Mouse (Mus musculus) CH12.LX (cell line): ENCODE data around the gene Cbx4. TPM values are rescaled to one million over a fixed set of nuclear protein-coding genes. Genes with fewer than 3 reads are reported as not detected.

Source experiments
- DNase-seq: peaks from one replicate; pipeline ENCODE4 v3.0.0-alpha.2; 2013; ENCODE audit errors: extremely low read depth
- H3K27ac ChIP-seq: 2 replicates; pipeline ENCODE4 v1.5.1; 2012; ENCODE audit warnings: low read depth, mild to moderate bottlenecking, control low read depth, moderate library complexity; ENCODE audit not compliant: insufficient read depth
- H3K27me3 ChIP-seq: replicated peaks from 2 replicates; pipeline ENCODE3; 2012; ENCODE audit warnings: inconsistent platforms
- H3K36me3 ChIP-seq, 2 experiments: replicated peaks in 1 of 2; 2 replicates each; pipeline versions ENCODE3 to v1.6.1; 2012; ENCODE audit warnings: inconsistent platforms in 1 of 2, low read length in 1 of 2, mild to moderate bottlenecking in 1 of 2, mixed read lengths in 1 of 2, moderate library complexity in 1 of 2; ENCODE audit not compliant: control insufficient read depth in 1 of 2, insufficient read depth in 1 of 2
- H3K4me1 ChIP-seq, 2 experiments: 2 replicates each; pipeline ENCODE4 v1.6.1; 2012; ENCODE audit warnings: inconsistent platforms in 1 of 2, moderate library complexity in 1 of 2; ENCODE audit not compliant: insufficient read depth in 2 of 2, control insufficient read depth in 1 of 2
- H3K4me2 ChIP-seq: 2 replicates; pipeline ENCODE4 v1.6.1; 2012; ENCODE audit warnings: low read depth, mild to moderate bottlenecking, control low read depth; ENCODE audit not compliant: poor library complexity, insufficient read depth, severe bottlenecking
- H3K4me3 ChIP-seq, 3 experiments: fragments of 150-350 bp in 1 of 3; sonication (generic) in 1 of 3; replicated peaks in 1 of 3; 2 replicates each; pipeline versions ENCODE3 to v1.5.1; 2011 to 2012; ENCODE audit warnings: low read depth in 2 of 3, low read length in 2 of 3, mild to moderate bottlenecking in 2 of 3, moderate library complexity in 2 of 3, control low read depth in 1 of 3, improper control_type of control experiment in 1 of 3, inconsistent platforms in 1 of 3, mixed read lengths in 1 of 3; ENCODE audit not compliant: poor library complexity in 1 of 3
- H3K79me2 ChIP-seq: replicated peaks from 2 replicates; pipeline ENCODE4 v1.6.1; 2012; ENCODE audit warnings: mild to moderate bottlenecking, moderate library complexity; ENCODE audit not compliant: control insufficient read depth, poor library complexity, insufficient read depth, severe bottlenecking; ENCODE audit errors: extremely low read depth
- H3K9ac ChIP-seq: 2 replicates; pipeline ENCODE4 v1.6.1; 2012; ENCODE audit warnings: low read depth, mild to moderate bottlenecking, control low read depth, moderate library complexity; ENCODE audit not compliant: insufficient read depth
- H3K9me3 ChIP-seq: replicated peaks from 2 replicates; pipeline ENCODE3; 2012; ENCODE audit warnings: low read length, inconsistent platforms, mixed read lengths
- BHLHE40 ChIP-seq: IDR thresholded peaks from 2 replicates; pipeline ENCODE4 v1.6.1; 2011; ENCODE audit warnings: mild to moderate bottlenecking, low read depth, low read length, improper control_type of control experiment
- CHD1 ChIP-seq: IDR thresholded peaks from 2 replicates; pipeline ENCODE4 v1.6.1; 2012; ENCODE audit warnings: low read depth, low read length, improper control_type of control experiment, inconsistent platforms
- CHD2 ChIP-seq: IDR thresholded peaks from 2 replicates; pipeline ENCODE4 v1.6.1; 2011; ENCODE audit warnings: low read length, improper control_type of control experiment
- CTCF ChIP-seq, 2 experiments: IDR thresholded peaks in 1 of 2; conservative IDR thresholded peaks in 1 of 2; 2 replicates each; pipeline ENCODE4 v1.5.1; 2011 to 2012; ENCODE audit warnings: low read depth in 2 of 2, low read length in 2 of 2, improper control_type of control experiment in 1 of 2, inconsistent platforms in 1 of 2, mild to moderate bottlenecking in 1 of 2, moderate library complexity in 1 of 2
- E2F4 ChIP-seq: IDR thresholded peaks from 2 replicates; pipeline ENCODE4 v1.6.1; 2011; ENCODE audit warnings: low read depth, low read length, improper control_type of control experiment; ENCODE audit not compliant: insufficient replicate concordance
- ELF1 ChIP-seq: IDR thresholded peaks from 2 replicates; pipeline ENCODE4 v1.6.1; 2014; ENCODE audit warnings: low read depth, mild to moderate bottlenecking, inconsistent platforms, low read length, improper control_type of control experiment
- EP300 ChIP-seq: IDR thresholded peaks from 2 replicates; pipeline ENCODE4 v1.6.1; 2011; ENCODE audit warnings: low read length, improper control_type of control experiment
- ETS1 ChIP-seq: conservative IDR thresholded peaks from 2 replicates; pipeline ENCODE4 v1.6.1; 2012; ENCODE audit warnings: low read depth, mild to moderate bottlenecking, inconsistent platforms, low read length, improper control_type of control experiment, moderate library complexity
- GABPA ChIP-seq: IDR thresholded peaks from 2 replicates; pipeline ENCODE4 v1.6.1; 2012; ENCODE audit warnings: low read depth, low read length, improper control_type of control experiment, inconsistent platforms; ENCODE audit not compliant: insufficient replicate concordance
- JUND ChIP-seq: conservative IDR thresholded peaks from 2 replicates; pipeline ENCODE4 v1.6.1; 2011; ENCODE audit warnings: low read depth, low read length, improper control_type of control experiment
- MAX ChIP-seq: IDR thresholded peaks from 2 replicates; pipeline ENCODE4 v1.6.1; 2011; ENCODE audit warnings: low read length, improper control_type of control experiment
- MXI1 ChIP-seq: IDR thresholded peaks from 2 replicates; pipeline ENCODE4 v1.6.1; 2011; ENCODE audit warnings: mild to moderate bottlenecking, low read depth, low read length, improper control_type of control experiment
- MYC ChIP-seq: IDR thresholded peaks from 2 replicates; pipeline ENCODE4 v1.6.1; 2011; ENCODE audit warnings: low read depth, mild to moderate bottlenecking, improper control_type of control experiment, low read length
- NELFE ChIP-seq: IDR thresholded peaks from 2 replicates; pipeline ENCODE4 v1.6.1; 2011; ENCODE audit warnings: low read depth, low read length, improper control_type of control experiment
- NRF1 ChIP-seq: IDR thresholded peaks from 2 replicates; pipeline ENCODE4 v1.6.1; 2014; ENCODE audit warnings: low read depth, mild to moderate bottlenecking, inconsistent platforms, low read length, improper control_type of control experiment, moderate library complexity
- PAX5 ChIP-seq: IDR thresholded peaks from 2 replicates; pipeline ENCODE4 v1.6.1; 2012; ENCODE audit warnings: low read length, inconsistent platforms, mixed read lengths
- POLR2A ChIP-seq: IDR thresholded peaks from 2 replicates; pipeline ENCODE4 v1.6.1; 2011; ENCODE audit warnings: low read depth, mild to moderate bottlenecking, improper control_type of control experiment, low read length
- POLR2AphosphoS2 ChIP-seq: IDR thresholded peaks from 2 replicates; pipeline ENCODE4 v1.6.1; 2011; ENCODE audit warnings: low read depth, low read length, improper control_type of control experiment
- RAD21 ChIP-seq: IDR thresholded peaks from 2 replicates; pipeline ENCODE4 v1.6.1; 2011; ENCODE audit warnings: low read depth, mild to moderate bottlenecking, low read length, improper control_type of control experiment, moderate library complexity
- RCOR1 ChIP-seq: conservative IDR thresholded peaks from 2 replicates; pipeline ENCODE4 v1.6.1; 2012; ENCODE audit warnings: low read depth, mild to moderate bottlenecking, inconsistent platforms, low read length, improper control_type of control experiment
- SIN3A ChIP-seq: IDR thresholded peaks from 2 replicates; pipeline ENCODE4 v1.6.1; 2012; ENCODE audit warnings: low read length, improper control_type of control experiment, inconsistent platforms
- SMC3 ChIP-seq: IDR thresholded peaks from 2 replicates; pipeline ENCODE4 v1.6.1; 2011; ENCODE audit warnings: low read depth, low read length, improper control_type of control experiment
- UBTF ChIP-seq: IDR thresholded peaks from 2 replicates; pipeline ENCODE4 v1.6.1; 2012; ENCODE audit warnings: low read depth, mild to moderate bottlenecking, inconsistent platforms, low read length, improper control_type of control experiment, moderate library complexity
- USF1 ChIP-seq: IDR thresholded peaks from 2 replicates; pipeline ENCODE4 v1.6.1; 2014; ENCODE audit warnings: low read depth, mild to moderate bottlenecking, inconsistent platforms, low read length, improper control_type of control experiment
- USF2 ChIP-seq: conservative IDR thresholded peaks from 2 replicates; pipeline ENCODE4 v1.6.1; 2011; ENCODE audit warnings: low read depth, low read length, improper control_type of control experiment
- ZC3H11A ChIP-seq: IDR thresholded peaks from 2 replicates; pipeline ENCODE4 v1.6.1; 2012; ENCODE audit warnings: low read depth, mild to moderate bottlenecking, inconsistent platforms, low read length, improper control_type of control experiment
- ZKSCAN1 ChIP-seq: IDR thresholded peaks from 2 replicates; pipeline ENCODE4 v1.6.1; 2012; ENCODE audit warnings: low read depth, inconsistent platforms, low read length, improper control_type of control experiment, borderline replicate concordance
- dilution Hi-C: fragments of 300-500 bp; cut with MboI; formaldehyde crosslinking; loops from 2 replicates; pipeline ENCODE4 v1.14.3; 2020; ENCODE audit warnings: low sequenced_read_pairs; ENCODE audit not compliant: extremely low pct_unique_long_range_greater_than_20kb, extremely low pct_ligation_motif_present
- in situ Hi-C: fragments of 300-500 bp; cut with MboI; formaldehyde crosslinking; loops from 3 replicates; pipeline ENCODE4 v1.14.3; 2019; ENCODE audit warnings: low sequenced_read_pairs, low pct_ligation_motif_present, low pct_unique_long_range_greater_than_20kb, mixed read lengths
- polyA plus RNA-seq: library from polyadenylated mRNA; unstranded; fragments of >175 nt; gene quantifications from 2 replicates; pipeline ENCODE4 v1.2.1, GENCODE M21; 2012; ENCODE audit warnings: low read depth; ENCODE audit not compliant: insufficient read length
- total RNA-seq, 2 experiments: library from RNA; depleted of rRNA; stranded (reverse); fragments of 300-350 nt in 1 of 2; fragments of >200 nt in 1 of 2; gene quantifications; 2 replicates each; pipeline ENCODE4 v1.2.3; 2012 to 2014

The Cbx4 gene
- total and polyA plus RNA-seq, 3 experiments, result 15.0 to 40.4 (median 26.0) TPM

- no peak for TF ChIP-seq USF2
- no peak for TF ChIP-seq PAX5
- TF ChIP-seq ZKSCAN1, result no peak
- TF ChIP-seq E2F4, result no peak
- TF ChIP-seq SIN3A, result peak; percentile 89
- 0 out of 2 replicates have a peak, but pooled peaks have one; percentile 5 for TF ChIP-seq NRF1
- TF ChIP-seq ELF1, result peak; percentile 56
- peak; percentile 97 for TF ChIP-seq RCOR1
- TF ChIP-seq UBTF, result 0 out of 2 replicates have a peak, but pooled peaks have one; percentile 19
- TF ChIP-seq POLR2A, result peak; percentile 66; the same call in 1 of the 2 replicates
- TF ChIP-seq ETS1, result peak; percentile 96
- TF ChIP-seq CHD2, result peak; percentile 92
- TF ChIP-seq ZC3H11A, result no peak
- TF ChIP-seq, all 38 proteins: peak for 25
Measured at GRCm38 (mm10) chr11:119089235-119090075, 3.4 kb upstream of the Cbx4 start (continued).

- peaks cover 29% of the 10 kb centered on the region for H3K27me3 ChIP-seq
- peaks cover 15 to 77% of the 10 kb centered on the region in 2 experiments for H3K4me1 ChIP-seq
- in situ Hi-C loops (no loop called here), dilution Hi-C loops (no loop called here)
- H3K9me3 ChIP-seq, result no peaks in the 10 kb centered on the region
- H3K4me2 ChIP-seq, result peak overlapping the region; percentile 55
- H3K9ac ChIP-seq, result peak overlapping the region; percentile 71
- peak; percentile 68 for DNase-seq
- H3K36me3 ChIP-seq, result peaks cover 8 to 13% of the 10 kb centered on the region in 2 experiments
- TF ChIP-seq MXI1 (peak; percentile 4; the same call in 1 of the 2 replicates), BHLHE40 (no peak; the same call in 1 of the 2 replicates), EP300 (no peak), UBTF (peak; percentile 37; the same call in 1 of the 2 replicates), SIN3A (no peak), MYC (peak; percentile 13; the same call in 1 of the 2 replicates), GABPA (no peak), NELFE (peak; percentile 1; the same call in 1 of the 2 replicates), RAD21 (peak; percentile 26), POLR2AphosphoS2 (0 out of 2 replicates have a peak, but pooled peaks have one; percentile 15), RCOR1 (no peak), JUND (no peak), POLR2A (no peak), CTCF (conservative IDR thresholded peaks at IDR 0.05 in 1 of 2, IDR thresholded peaks at IDR 0.05 in 1 of 2; ENCODE audit: low read depth in 2 of 2, low read length in 2 of 2) (peak; percentile 27 to 68; a peak in 3 of 4 replicates), CHD1 (no peak; the same call in 1 of the 2 replicates), ZC3H11A (no peak), NRF1 (peak; percentile 58), SMC3 (peak; percentile 25; the same call in 1 of the 2 replicates), CHD2 (no peak), USF1 (peak; percentile 64), MAX (0 out of 2 replicates have a peak, but pooled peaks have one; percentile 5)
- H3K27ac ChIP-seq, result peak overlapping the region; percentile 89
- peaks cover 24% of the 10 kb centered on the region for H3K79me2 ChIP-seq
- H3K4me3 ChIP-seq, result peak overlapping the region; percentile 4 to 55 (median 16)
Measured at GRCm38 (mm10) chr11:119088391-119089234, 2.6 kb upstream of the Cbx4 start.
